Mouse (Mus musculus) midbrain, postnatal 0 days (tissue): ENCODE measurements around the gene Grasp. TPM values are rescaled to one million over a fixed set of nuclear protein-coding genes. Genes with fewer than 3 reads are reported as not detected.

Experiments
- ATAC-seq: fragments of 200-750 bp; cut with Nextera tagmentation; 2 replicates; pipeline ENCODE4 v1.8.0; 2017; ENCODE audit warnings: moderate number of reproducible peaks, mild to moderate bottlenecking, moderate TSS enrichment, moderate library complexity; ENCODE audit not compliant: low FRiP score
- DNase-seq: peaks from one replicate; pipeline ENCODE4 v3.0.0-alpha.2; 2015; ENCODE audit warnings: low spot score
- H3K27ac ChIP-seq: fragments of 300-500 bp; sonication (generic); 2 replicates; pipeline ENCODE4 v1.5.1; 2014; ENCODE audit warnings: low read depth, mild to moderate bottlenecking, low read length, mixed read lengths
- H3K27me3 ChIP-seq: fragments of 300-500 bp; sonication (generic); 2 replicates; pipeline ENCODE4 v1.6.1; 2014; ENCODE audit warnings: low read length, control low read depth, mixed read lengths; ENCODE audit not compliant: insufficient read depth
- H3K36me3 ChIP-seq: fragments of 300-500 bp; sonication (generic); 2 replicates; pipeline ENCODE4 v1.6.1; 2014; ENCODE audit warnings: low read length, control low read depth, mixed read lengths; ENCODE audit not compliant: insufficient read depth
- H3K4me1 ChIP-seq: fragments of 300-500 bp; sonication (generic); 2 replicates; pipeline ENCODE4 v1.6.1; 2014; ENCODE audit warnings: mild to moderate bottlenecking, control low read depth, antibody characterized with exemption, low read length, mixed read lengths; ENCODE audit not compliant: insufficient read depth
- H3K4me2 ChIP-seq: fragments of 300-500 bp; sonication (generic); 2 replicates; pipeline ENCODE4 v1.6.1; 2014; ENCODE audit warnings: low read depth, mild to moderate bottlenecking, low read length, mixed read lengths; ENCODE audit not compliant: poor library complexity, severe bottlenecking
- H3K4me3 ChIP-seq: fragments of 300-500 bp; sonication (generic); 2 replicates; pipeline ENCODE4 v1.5.1; 2014; ENCODE audit warnings: low read depth, mild to moderate bottlenecking, low read length, moderate library complexity
- H3K9ac ChIP-seq: fragments of 300-500 bp; sonication (generic); replicated peaks from 2 replicates; pipeline ENCODE4 v1.6.1; 2014; ENCODE audit warnings: mild to moderate bottlenecking, low read length, moderate library complexity, mixed read lengths; ENCODE audit not compliant: poor library complexity, severe bottlenecking
- H3K9me3 ChIP-seq: fragments of 300-500 bp; sonication (generic); 2 replicates; pipeline ENCODE4 v1.6.1; 2016; ENCODE audit warnings: low read length, control low read depth
- CTCF ChIP-seq: IDR thresholded peaks from 2 replicates; pipeline ENCODE4 v1.5.1; 2016; ENCODE audit warnings: antibody characterized with exemption, mild to moderate bottlenecking
- WGBS: fragments of 180-500 bp; shearing (Covaris S2); extraction: QIAGEN DNeasy Blood & Tissue Kit; methylation state at CpG from one replicate; pipeline ENCODE4 v1.1.7; 2014; 5-methylcytosine and 5-hydroxymethylcytosine counted together
- polyA plus RNA-seq: library from polyadenylated mRNA; unstranded; fragments of >200 nt; fragmentation: Nextera tagmentation; extraction: Ambion mirVana; gene quantifications from 2 replicates; pipeline ENCODE4 v1.2.1, GENCODE M21; 2015
- total RNA-seq: library from RNA; depleted of rRNA; stranded (reverse); fragments of >200 nt; gene quantifications from 2 replicates; pipeline ENCODE4 v1.2.3, GENCODE M21; 2014

Gene Grasp
- total and polyA plus RNA-seq, 2 experiments from 2014 or later = 1.9 to 7.7 TPM

GRCm38 (mm10) chr15:101197497-101198179, 26.4 kb upstream of the Grasp start:
- 89% methylated on average over 15 of the region's 15 CpGs for WGBS
- no peaks in the 10 kb centered on the region for H3K9me3 ChIP-seq
- H3K4me3 ChIP-seq = no peak overlapping the region
- ATAC-seq (no peak), DNase-seq (no peak)
- H3K27me3 ChIP-seq = no peaks in the 10 kb centered on the region
- no peak for TF ChIP-seq CTCF
- no peak overlapping the region for H3K4me2 ChIP-seq
- no peak overlapping the region for H3K9ac ChIP-seq
- no peaks in the 10 kb centered on the region for H3K4me1 ChIP-seq
- H3K27ac ChIP-seq = no peak overlapping the region
- peaks cover 59% of the 10 kb centered on the region for H3K36me3 ChIP-seq

GRCm38 (mm10) chr15:101198218-101198617, 25.8 kb upstream of the Grasp start:
- 20% methylated on average over 3 of the region's 3 CpGs for WGBS
- H3K4me1 ChIP-seq = no peaks in the 10 kb centered on the region
- peak; percentile 81 for DNase-seq

GRCm38 (mm10) chr15:101198850-101199249, 25.1 kb upstream of the Grasp start:
- no peaks in the 10 kb centered on the region for H3K27me3 ChIP-seq
- WGBS = 89% methylated on average over 14 of the region's 14 CpGs
- peaks cover 62% of the 10 kb centered on the region for H3K36me3 ChIP-seq
- no peak overlapping the region for H3K4me2 ChIP-seq
- H3K9me3 ChIP-seq = no peaks in the 10 kb centered on the region
- no peak for DNase-seq
- no peaks in the 10 kb centered on the region for H3K4me1 ChIP-seq
- H3K9ac ChIP-seq = no peak overlapping the region
- H3K4me3 ChIP-seq = no peak overlapping the region
- no peak for ATAC-seq
- peak; percentile 64 for TF ChIP-seq CTCF
- no peak overlapping the region for H3K27ac ChIP-seq

More at GRCm38 (mm10) chr15:101198218-101198617, 25.8 kb upstream of the Grasp start:
- H3K9ac ChIP-seq = no peak overlapping the region
- TF ChIP-seq CTCF = peak; percentile 91
- H3K9me3 ChIP-seq = no peaks in the 10 kb centered on the region
- no peak overlapping the region for H3K4me2 ChIP-seq
- no peak overlapping the region for H3K27ac ChIP-seq
- H3K27me3 ChIP-seq = no peaks in the 10 kb centered on the region
- H3K36me3 ChIP-seq = peaks cover 64% of the 10 kb centered on the region
- ATAC-seq = 0 out of 2 replicates have a peak, but pooled peaks have one; percentile 58
- no peak overlapping the region for H3K4me3 ChIP-seq

- Histone ChIP-seq H3K36me3 (peaks cover 60% of the 10 kb centered on the region), H3K9ac (no peak overlapping the region), H3K4me2 (no peak overlapping the region), H3K27me3 (no peaks in the 10 kb centered on the region), H3K4me1 (no peaks in the 10 kb centered on the region), H3K4me3 (no peak overlapping the region), H3K27ac (no peak overlapping the region), H3K9me3 (no peaks in the 10 kb centered on the region)
- ATAC-seq (no peak), DNase-seq (no peak)
- no peak for TF ChIP-seq CTCF
- WGBS = 92% methylated on average over 9 of the region's 9 CpGs
Observed at GRCm38 (mm10) chr15:101200777-101201295, 23.2 kb upstream of the Grasp start.

- TF ChIP-seq CTCF = no peak
- Histone ChIP-seq H3K4me2 (no peak overlapping the region), H3K36me3 (peaks cover 62% of the 10 kb centered on the region), H3K4me3 (no peak overlapping the region), H3K27ac (no peak overlapping the region), H3K9ac (no peak overlapping the region), H3K4me1 (no peaks in the 10 kb centered on the region), H3K9me3 (no peaks in the 10 kb centered on the region), H3K27me3 (no peaks in the 10 kb centered on the region)
- ATAC-seq = no peak
- 97% methylated on average over 3 of the region's 3 CpGs for WGBS
- DNase-seq = no peak
Observed at GRCm38 (mm10) chr15:101201414-101201813, 22.6 kb upstream of the Grasp start.

- Histone ChIP-seq H3K4me1 (no peaks in the 10 kb centered on the region), H3K27me3 (no peaks in the 10 kb centered on the region), H3K9ac (no peak overlapping the region), H3K27ac (no peak overlapping the region), H3K9me3 (no peaks in the 10 kb centered on the region), H3K36me3 (peaks cover 73% of the 10 kb centered on the region), H3K4me2 (no peak overlapping the region), H3K4me3 (no peak overlapping the region)
- TF ChIP-seq CTCF = no peak
- no peak for ATAC-seq
- WGBS = 88% methylated on average over 4 of the region's 4 CpGs
- DNase-seq = no peak
Observed at GRCm38 (mm10) chr15:101203673-101204072, 20.3 kb upstream of the Grasp start.
